Mouse (Mus musculus) C2C12 (cell line): ENCODE results near the gene Asb13.

Source experiments
- CTCF ChIP-seq: IDR thresholded peaks from one replicate; pipeline ENCODE4 v1.5.1; 2011; ENCODE audit not compliant: control insufficient read depth, insufficient read depth, insufficient read length
- MYOG ChIP-seq: IDR thresholded peaks from one replicate; pipeline ENCODE4 v1.6.1; 2011; ENCODE audit not compliant: control insufficient read depth, insufficient read length; ENCODE audit errors: extremely low read depth
- USF1 ChIP-seq: IDR thresholded peaks from one replicate; pipeline ENCODE4 v1.6.1; 2011; ENCODE audit warnings: low read depth, mild to moderate bottlenecking, control low read depth, moderate library complexity

- no peak for TF ChIP-seq CTCF
- TF ChIP-seq MYOG: no peak
- no peak for TF ChIP-seq USF1
These were observed 20.6 kb downstream of the Asb13 start for GRCm38 (mm10) chr13:3654432-3654831.
